Mouse (Mus musculus) midbrain, embryonic 13.5 days (tissue): Measurements from ENCODE around the gene Npy4r. TPM values are rescaled to one million over a fixed set of nuclear protein-coding genes. Genes with fewer than 3 reads are reported as not detected.

Experiments
- ATAC-seq: fragments of 200-750 bp; cut with Nextera tagmentation; 2 replicates; pipeline ENCODE4 v1.8.0; 2017; ENCODE audit warnings: mild to moderate bottlenecking, moderate TSS enrichment, moderate library complexity
- H3K27ac ChIP-seq: fragments of 300-500 bp; sonication (generic); 2 replicates; pipeline ENCODE4 v1.5.1; 2015; ENCODE audit warnings: inconsistent platforms, mild to moderate bottlenecking, moderate library complexity
- H3K27me3 ChIP-seq: fragments of 300-500 bp; sonication (generic); 2 replicates; pipeline ENCODE4 v1.6.1; 2015; ENCODE audit warnings: mild to moderate bottlenecking, inconsistent platforms
- H3K36me3 ChIP-seq: fragments of 300-500 bp; sonication (generic); 2 replicates; pipeline ENCODE4 v1.6.1; 2015; ENCODE audit warnings: mild to moderate bottlenecking, inconsistent platforms
- H3K4me1 ChIP-seq: fragments of 300-500 bp; sonication (generic); replicated peaks from 2 replicates; pipeline ENCODE4 v1.6.1; 2015; ENCODE audit warnings: inconsistent platforms
- H3K4me2 ChIP-seq: fragments of 300-500 bp; sonication (generic); replicated peaks from 2 replicates; pipeline ENCODE4 v1.6.1; 2015; ENCODE audit warnings: moderate library complexity, mild to moderate bottlenecking, inconsistent platforms
- H3K4me3 ChIP-seq: fragments of 300-500 bp; sonication (generic); replicated peaks from 2 replicates; pipeline ENCODE4 v1.5.1; 2015; ENCODE audit warnings: mild to moderate bottlenecking, inconsistent platforms
- H3K9ac ChIP-seq: fragments of 300-500 bp; sonication (generic); replicated peaks from 2 replicates; pipeline ENCODE4 v1.6.1; 2015; ENCODE audit warnings: mild to moderate bottlenecking, inconsistent platforms
- H3K9me3 ChIP-seq: fragments of 300-500 bp; sonication (generic); 2 replicates; pipeline ENCODE4 v1.6.1; 2016; ENCODE audit warnings: mild to moderate bottlenecking, inconsistent platforms
- WGBS: fragments of 180-500 bp; shearing (Covaris S2); methylation state at CpG from one replicate; pipeline ENCODE4 v1.1.7; 2015; 5-methylcytosine and 5-hydroxymethylcytosine counted together
- polyA plus RNA-seq: library from polyadenylated mRNA; unstranded; fragments of >200 nt; fragmentation: Nextera tagmentation; extraction: Ambion mirVana; gene quantifications from 2 replicates; pipeline ENCODE4 v1.2.1, GENCODE M21; 2015

Npy4r gene
- polyA plus RNA-seq, 1 experiment from 2014 or later: 0.11 TPM

GRCm38 (mm10) chr14:34154601-34155337 is 2.5 kb upstream of the Npy4r start:
- H3K27me3 ChIP-seq: 0 out of 2 replicates have a peak, but pooled peaks cover 3% of the 10 kb centered on the region
- H3K4me2 ChIP-seq: no peak overlapping the region
- H3K36me3 ChIP-seq: no peaks in the 10 kb centered on the region
- H3K9me3 ChIP-seq: no peaks in the 10 kb centered on the region
- WGBS: 60% methylated on average over 9 of the region's 9 CpGs
- 0 out of 2 replicates have a peak, but pooled peaks have one; percentile 73 for ATAC-seq
- no peak overlapping the region for H3K4me3 ChIP-seq
- H3K9ac ChIP-seq: no peak overlapping the region
- no peak overlapping the region for H3K27ac ChIP-seq
- peaks cover 3% of the 10 kb centered on the region; the same call in 1 of the 2 replicates for H3K4me1 ChIP-seq

- Histone ChIP-seq H3K27me3 (no peaks in the 10 kb centered on the region), H3K9ac (no peak overlapping the region), H3K36me3 (no peaks in the 10 kb centered on the region), H3K27ac (no peak overlapping the region), H3K4me2 (no peak overlapping the region), H3K4me1 (no peaks in the 10 kb centered on the region), H3K4me3 (no peak overlapping the region), H3K9me3 (no peaks in the 10 kb centered on the region)
- ATAC-seq: no peak
- 92% methylated on average over 10 of the region's 10 CpGs for WGBS
Measured at GRCm38 (mm10) chr14:34142915-34143314, 9.4 kb downstream of the Npy4r start.

DNA sequence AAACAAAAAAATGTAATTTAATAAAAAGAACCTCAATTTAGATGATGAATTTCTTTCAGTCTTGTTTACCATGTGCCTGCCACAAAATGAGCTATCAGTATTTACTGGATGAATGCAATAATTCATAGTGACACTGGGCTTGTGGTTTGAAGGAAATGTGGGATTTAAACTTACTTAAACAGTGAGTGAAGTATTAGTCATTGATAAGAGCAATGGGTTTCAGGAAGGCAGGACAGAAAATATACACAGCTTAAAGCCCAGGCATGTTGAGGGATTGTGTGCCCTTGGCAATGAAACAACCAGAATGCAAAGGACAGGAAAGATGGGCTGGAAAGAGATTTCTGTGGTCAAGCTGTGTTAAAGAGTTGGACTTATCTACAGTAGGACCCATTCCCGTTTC is 10.0 kb downstream of the Npy4r start:
- H3K4me3 ChIP-seq: no peak overlapping the region
- no peak overlapping the region for H3K4me2 ChIP-seq
- H3K9ac ChIP-seq: no peak overlapping the region
- H3K27me3 ChIP-seq: no peaks in the 10 kb centered on the region
- no peaks in the 10 kb centered on the region for H3K4me1 ChIP-seq
- no peaks in the 10 kb centered on the region for H3K36me3 ChIP-seq
- ATAC-seq: no peak
- H3K9me3 ChIP-seq: no peaks in the 10 kb centered on the region
- no peak overlapping the region for H3K27ac ChIP-seq
- WGBS: 90% methylated on average over 1 of the region's 1 CpGs

DNA sequence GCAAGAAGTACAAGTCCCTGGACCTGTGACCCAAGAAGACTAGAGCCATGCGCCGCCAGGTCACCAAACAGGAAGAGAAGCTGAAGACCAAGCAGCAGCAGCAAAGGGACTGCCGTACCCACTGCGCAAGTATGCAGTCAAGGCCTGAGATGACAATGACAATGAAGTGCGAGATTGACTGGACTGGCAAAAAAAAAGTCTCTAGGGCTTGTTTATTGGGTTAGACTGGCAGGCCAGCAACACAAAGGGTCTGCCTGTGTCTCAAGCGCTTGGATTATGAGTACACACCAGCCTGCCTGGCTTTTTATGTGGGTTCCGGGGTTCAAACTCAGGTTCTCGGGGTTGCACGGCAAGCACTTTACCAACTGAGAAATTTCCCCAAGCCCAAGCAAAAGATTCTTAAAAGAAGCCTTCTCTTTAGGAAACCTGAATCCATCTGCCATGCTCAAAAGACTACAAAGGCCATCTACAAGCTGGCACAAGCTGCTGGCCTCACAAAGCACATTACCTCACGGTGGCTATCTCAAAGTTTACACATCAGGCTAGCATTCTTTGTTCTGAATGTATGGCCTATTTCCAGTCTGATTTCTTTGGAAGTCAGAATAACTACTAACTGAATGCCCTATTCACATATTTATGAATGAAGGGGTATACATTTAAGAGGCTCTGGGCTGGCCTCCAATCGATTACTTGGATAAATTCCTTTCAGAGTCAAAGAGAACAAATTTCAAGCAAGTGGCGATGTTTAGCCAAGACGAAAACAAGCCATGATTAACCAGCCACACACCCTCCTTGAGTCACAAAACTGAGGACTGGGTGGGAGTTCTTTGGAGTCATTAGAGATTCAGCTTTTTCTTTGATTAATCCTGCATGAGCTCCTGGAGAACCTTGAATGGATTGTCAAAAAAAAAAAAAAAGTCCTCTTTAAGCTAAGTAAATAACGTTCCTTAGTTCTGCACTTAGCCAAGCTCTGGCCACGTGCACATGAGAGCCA is 12.3 kb downstream of the Npy4r start:
- no peak for ATAC-seq

GRCm38 (mm10) chr14:34135391-34135790 is 16.9 kb downstream of the Npy4r start:
- Histone ChIP-seq H3K9me3 (no peaks in the 10 kb centered on the region), H3K27me3 (no peaks in the 10 kb centered on the region), H3K4me3 (no peak overlapping the region), H3K27ac (no peak overlapping the region), H3K4me2 (no peak overlapping the region), H3K4me1 (0 out of 2 replicates have a peak, but pooled peaks cover 7% of the 10 kb centered on the region), H3K36me3 (no peaks in the 10 kb centered on the region), H3K9ac (no peak overlapping the region)
- ATAC-seq: no peak

More for the DNA sequence above, 12.3 kb downstream of the Npy4r start:
- H3K4me3 ChIP-seq: no peak overlapping the region
- no peak overlapping the region for H3K27ac ChIP-seq
- H3K27me3 ChIP-seq: no peaks in the 10 kb centered on the region
- H3K9me3 ChIP-seq: no peaks in the 10 kb centered on the region
- H3K4me2 ChIP-seq: no peak overlapping the region
- 75% methylated on average over 15 of the region's 15 CpGs for WGBS
- H3K4me1 ChIP-seq: no peaks in the 10 kb centered on the region
- no peaks in the 10 kb centered on the region for H3K36me3 ChIP-seq
- no peak overlapping the region for H3K9ac ChIP-seq

DNA sequence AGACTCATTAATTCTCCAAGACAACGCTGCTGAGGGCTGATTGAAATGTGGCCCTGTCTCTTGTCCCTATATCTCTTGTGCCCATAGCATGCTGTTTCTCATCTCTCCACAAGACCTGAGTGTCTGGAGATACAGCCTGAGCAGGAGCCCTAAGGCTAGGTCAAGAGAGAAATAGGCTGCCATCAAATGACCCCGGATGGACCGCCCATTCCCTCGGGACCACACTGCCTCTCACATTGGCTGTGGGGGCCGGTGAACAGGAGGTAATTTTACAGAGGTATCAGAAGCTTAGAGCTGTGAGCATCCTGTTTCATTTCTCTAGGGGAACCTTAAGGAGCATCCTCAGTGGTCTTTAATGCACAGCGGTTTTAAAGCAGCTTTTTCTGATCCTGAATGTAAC is 21.1 kb downstream of the Npy4r start:
- Histone ChIP-seq H3K27ac (no peak overlapping the region), H3K4me3 (no peak overlapping the region), H3K4me1 (0 out of 2 replicates have a peak, but pooled peaks cover 7% of the 10 kb centered on the region), H3K36me3 (no peaks in the 10 kb centered on the region), H3K9ac (no peak overlapping the region), H3K27me3 (no peaks in the 10 kb centered on the region), H3K9me3 (no peaks in the 10 kb centered on the region), H3K4me2 (no peak overlapping the region)
- ATAC-seq: peak; percentile 24; the same call in 1 of the 2 replicates
- 74% methylated on average over 6 of the region's 6 CpGs for WGBS

- no peak overlapping the region for H3K4me2 ChIP-seq
- WGBS: 95% methylated on average over 4 of the region's 4 CpGs
- H3K9me3 ChIP-seq: no peaks in the 10 kb centered on the region
Measured at GRCm38 (mm10) chr14:34121691-34122090, 30.6 kb downstream of the Npy4r start.

GRCm38 (mm10) chr14:34120923-34121351 is 31.4 kb downstream of the Npy4r start:
- no peaks in the 10 kb centered on the region for H3K36me3 ChIP-seq
- no peak overlapping the region for H3K4me2 ChIP-seq
- ATAC-seq: no peak
- no peaks in the 10 kb centered on the region for H3K27me3 ChIP-seq
- WGBS: 92% methylated on average over 3 of the region's 3 CpGs
- no peaks in the 10 kb centered on the region for H3K4me1 ChIP-seq
- no peaks in the 10 kb centered on the region for H3K9me3 ChIP-seq
- H3K4me3 ChIP-seq: no peak overlapping the region
- H3K9ac ChIP-seq: no peak overlapping the region
- H3K27ac ChIP-seq: no peak overlapping the region

More at GRCm38 (mm10) chr14:34121691-34122090, 30.6 kb downstream of the Npy4r start:
- H3K4me1 ChIP-seq: no peaks in the 10 kb centered on the region
- no peak for ATAC-seq
- no peak overlapping the region for H3K9ac ChIP-seq
- H3K27ac ChIP-seq: no peak overlapping the region
- H3K27me3 ChIP-seq: no peaks in the 10 kb centered on the region
- no peaks in the 10 kb centered on the region for H3K36me3 ChIP-seq
- H3K4me3 ChIP-seq: no peak overlapping the region

GRCm38 (mm10) chr14:34120016-34120910 is 32.0 kb downstream of the Npy4r start:
- no peak overlapping the region for H3K4me2 ChIP-seq
- 81% methylated on average over 12 of the region's 12 CpGs for WGBS
- no peak overlapping the region for H3K9ac ChIP-seq
- H3K4me1 ChIP-seq: no peaks in the 10 kb centered on the region
- H3K27me3 ChIP-seq: no peaks in the 10 kb centered on the region
- H3K36me3 ChIP-seq: no peaks in the 10 kb centered on the region
- H3K4me3 ChIP-seq: no peak overlapping the region
- H3K9me3 ChIP-seq: no peaks in the 10 kb centered on the region
- ATAC-seq: no peak
- H3K27ac ChIP-seq: no peak overlapping the region

- H3K4me1 ChIP-seq: no peaks in the 10 kb centered on the region
- no peak overlapping the region for H3K4me3 ChIP-seq
- no peaks in the 10 kb centered on the region for H3K9me3 ChIP-seq
- H3K27ac ChIP-seq: no peak overlapping the region
- no peak overlapping the region for H3K4me2 ChIP-seq
- 84% methylated on average over 7 of the region's 7 CpGs for WGBS
- H3K36me3 ChIP-seq: no peaks in the 10 kb centered on the region
- ATAC-seq: no peak
- no peaks in the 10 kb centered on the region for H3K27me3 ChIP-seq
- H3K9ac ChIP-seq: no peak overlapping the region
Measured at GRCm38 (mm10) chr14:34119046-34119723, 33.1 kb downstream of the Npy4r start.

GRCm38 (mm10) chr14:34114311-34114710 is 38.0 kb downstream of the Npy4r start:
- Histone ChIP-seq H3K27me3 (no peaks in the 10 kb centered on the region), H3K9ac (no peak overlapping the region), H3K27ac (no peak overlapping the region), H3K4me1 (no peaks in the 10 kb centered on the region), H3K4me2 (no peak overlapping the region), H3K4me3 (no peak overlapping the region), H3K36me3 (no peaks in the 10 kb centered on the region), H3K9me3 (no peaks in the 10 kb centered on the region)
- ATAC-seq: no peak
- 85% methylated on average over 4 of the region's 4 CpGs for WGBS
